Mouse (Mus musculus) gastrocnemius, adult 18-20 months (tissue): Measurements from ENCODE around the gene Ptpn18. TPM values are rescaled to one million over a fixed set of nuclear protein-coding genes. Genes with fewer than 3 reads are reported as not detected.

ENCODE experiments used
- DNase-seq: peaks from one replicate; pipeline ENCODE4 v3.0.0; 2021; ENCODE audit warnings: low spot score
- total RNA-seq, 2 experiments: library from RNA; stranded (reverse); gene quantifications; 2 replicates each; pipeline ENCODE4 v1.2.3; 2021

The Ptpn18 gene
- total RNA-seq, 2 experiments from 2014 or later, result 1.4 to 1.9 TPM

- DNase-seq, result no peak
These were observed 4.8 kb downstream of the Ptpn18 start for GRCm38 (mm10) chr1:34464310-34464817.

DNA sequence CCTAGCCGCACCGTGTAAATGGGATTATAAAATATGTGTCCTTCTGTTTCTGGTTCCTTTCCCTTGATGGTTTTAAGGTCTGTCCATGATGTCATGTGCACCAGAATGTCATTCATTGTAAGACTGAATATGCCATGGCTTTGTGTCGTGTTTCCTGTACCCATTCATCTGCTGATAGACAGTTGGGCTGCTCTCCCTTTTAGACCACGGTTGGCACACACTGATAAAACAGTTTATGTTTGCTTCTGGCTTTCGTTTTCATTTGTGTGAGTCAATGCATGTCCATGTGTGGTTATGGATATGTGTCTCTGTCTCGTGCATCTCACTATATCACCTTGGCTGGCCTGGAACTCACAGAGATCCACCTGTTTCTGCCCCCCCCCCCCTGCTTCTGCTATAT lies 5.9 kb downstream of the Ptpn18 start:
- DNase-seq, result no peak

GRCm38 (mm10) chr1:34468051-34468450 lies 8.5 kb downstream of the Ptpn18 start:
- no peak for DNase-seq

- no peak for DNase-seq
These were observed 8.9 kb downstream of the Ptpn18 start for GRCm38 (mm10) chr1:34468500-34468899.

DNA sequence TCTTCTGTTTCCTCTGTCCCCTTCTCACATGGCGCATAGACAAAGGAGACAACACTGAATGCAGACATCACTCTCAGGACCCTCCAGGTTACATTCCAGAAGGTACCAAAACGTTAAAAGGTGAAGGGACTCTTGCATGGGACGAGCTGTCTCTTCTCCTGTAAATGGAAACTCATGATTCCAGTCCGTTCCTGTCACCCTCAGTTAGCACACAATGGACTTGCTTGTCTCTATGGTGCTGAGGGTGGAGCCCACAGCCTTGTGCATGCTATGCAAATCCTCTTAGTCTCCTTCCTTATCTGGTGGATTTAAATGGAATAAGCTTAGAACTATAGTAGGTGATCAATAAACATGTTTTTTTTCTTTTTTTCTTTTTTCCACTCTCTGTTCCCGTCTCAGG lies 10.2 kb downstream of the Ptpn18 start:
- no peak for DNase-seq

DNA sequence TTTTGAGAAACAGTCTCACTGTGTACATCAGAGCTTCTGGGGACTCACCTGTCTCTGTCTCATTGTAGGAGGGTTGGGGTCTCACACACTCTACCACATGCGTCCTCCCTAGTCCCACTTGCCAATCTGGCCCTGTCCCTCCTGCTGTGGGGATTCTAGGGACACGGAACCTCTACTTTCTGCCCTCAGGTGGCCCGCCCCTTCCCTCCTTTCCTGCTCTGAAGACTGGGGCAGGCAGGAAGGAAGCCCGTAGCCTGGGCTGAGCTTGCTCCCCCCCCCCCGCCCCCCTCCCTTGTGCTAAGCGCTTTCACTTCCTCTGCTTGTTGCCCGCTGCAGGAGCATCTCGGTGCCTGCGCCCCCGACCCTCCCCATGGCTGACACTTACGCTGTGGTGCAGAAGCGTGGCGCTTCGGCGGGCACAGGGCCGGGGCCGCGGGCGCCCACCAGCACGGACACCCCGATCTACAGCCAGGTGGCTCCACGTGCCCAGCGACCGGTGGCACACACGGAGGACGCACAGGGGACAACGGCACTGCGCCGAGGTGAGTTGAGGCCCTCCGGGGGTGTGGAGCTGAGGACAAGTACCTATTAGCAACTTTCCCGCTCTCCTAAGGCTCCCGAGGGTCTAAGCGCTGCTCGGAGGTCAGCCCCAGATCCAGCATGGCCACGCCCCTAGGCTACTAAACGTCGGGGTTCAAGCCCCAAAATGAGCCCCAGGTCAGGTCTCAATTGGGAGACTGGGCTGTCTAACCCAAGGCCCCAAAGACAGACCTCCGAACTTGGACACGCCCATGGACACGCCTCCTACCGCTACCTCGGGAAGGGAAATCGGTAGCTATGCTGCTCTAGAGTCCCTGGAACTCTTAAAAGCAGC lies 13.1 kb downstream of the Ptpn18 start:
- peak; percentile 11 for DNase-seq

DNA sequence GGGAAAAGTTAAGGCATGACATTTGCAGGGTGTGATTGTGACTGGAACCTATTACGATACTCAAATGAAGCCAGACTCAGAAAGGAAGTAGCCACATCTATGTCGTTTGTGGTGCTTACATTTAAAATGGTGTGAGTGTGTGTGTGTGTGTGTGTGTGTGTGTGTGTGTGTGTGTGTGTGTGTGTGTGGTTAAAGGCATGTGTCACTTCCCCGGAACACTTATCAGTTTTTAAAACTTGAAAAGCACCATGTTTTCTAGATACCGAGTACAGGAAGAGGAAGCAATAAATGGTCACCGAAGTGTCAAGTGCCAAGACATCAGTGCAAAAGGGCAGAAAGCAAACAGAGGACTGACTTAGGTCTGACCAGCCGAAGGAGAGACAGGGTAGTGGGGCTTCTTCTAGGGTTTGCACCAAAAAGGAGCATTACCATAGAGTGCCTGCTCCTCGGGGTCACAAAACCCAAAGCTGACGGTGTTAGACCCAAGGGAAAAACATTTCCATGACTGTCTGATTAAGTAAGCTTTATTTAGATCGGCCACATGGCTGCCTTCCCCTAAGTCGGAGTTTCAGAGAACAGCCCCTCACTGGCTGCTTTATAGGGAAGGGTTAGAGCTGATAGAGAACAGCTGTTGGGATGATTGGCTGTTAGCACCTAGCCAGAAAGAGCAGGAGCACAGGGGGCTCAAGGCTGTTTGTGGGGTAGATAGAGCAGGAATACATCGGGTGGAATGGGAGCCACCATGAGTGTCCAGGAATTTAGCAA lies 19.5 kb downstream of the Ptpn18 start:
- DNase-seq, result no peak

DNA sequence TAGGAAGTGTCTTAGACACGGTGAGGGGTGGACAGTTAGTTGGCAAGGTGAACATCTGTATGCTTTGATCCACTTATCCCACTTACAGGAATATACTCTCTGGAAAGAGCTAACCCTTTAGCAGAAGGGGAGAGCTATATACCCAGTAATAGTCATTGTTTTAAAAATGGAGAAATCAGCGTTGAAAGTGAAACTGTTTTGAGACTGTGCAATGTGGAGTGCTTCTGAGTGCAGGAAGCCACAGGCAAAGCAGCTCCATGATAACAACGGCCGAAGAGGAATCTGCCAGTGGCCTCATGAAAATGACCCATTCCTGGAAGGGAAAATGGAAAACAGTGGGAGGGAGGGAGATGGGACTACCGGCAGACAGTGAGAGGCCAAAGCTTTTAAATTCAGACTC lies 21.2 kb downstream of the Ptpn18 start:
- DNase-seq, result no peak

DNA sequence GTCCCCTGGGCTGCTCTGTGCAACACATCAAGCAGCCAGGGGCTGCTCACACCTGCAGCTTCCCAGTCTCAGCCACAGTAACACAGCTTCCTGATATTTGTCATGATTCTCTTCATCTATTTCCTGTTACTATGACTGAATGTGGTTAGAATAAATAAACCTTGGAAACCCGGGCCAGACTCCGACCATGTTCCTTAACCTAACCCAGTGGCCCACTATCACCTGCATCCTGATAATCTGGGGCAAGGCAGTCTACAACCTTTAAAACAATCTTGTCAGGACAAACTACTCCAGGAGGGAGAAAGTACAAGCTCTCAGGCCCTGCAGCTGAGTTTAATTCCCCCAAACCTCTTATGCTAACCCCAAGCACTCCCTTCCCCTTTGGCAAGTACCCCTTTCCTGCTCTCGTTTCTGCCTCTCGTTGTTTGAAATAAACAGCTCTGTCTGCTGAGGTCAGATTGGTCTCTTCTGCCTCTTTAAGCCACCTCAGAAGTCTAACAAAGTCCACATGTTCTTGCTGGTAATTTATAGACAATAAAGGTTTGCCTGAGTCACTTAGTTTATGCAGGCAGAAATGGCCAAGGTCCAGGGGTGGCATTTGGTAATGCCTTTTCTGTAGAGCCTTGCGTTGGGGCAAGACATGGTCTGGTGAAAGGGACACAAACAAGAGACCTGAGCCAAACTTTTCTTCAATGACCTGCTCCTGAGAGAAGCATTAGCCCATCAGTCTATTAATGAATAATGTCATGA lies 22.5 kb downstream of the Ptpn18 start:
- no peak for DNase-seq

GRCm38 (mm10) chr1:34484470-34484869 lies 24.9 kb downstream of the Ptpn18 start:
- DNase-seq, result no peak

- peak; percentile 9 for DNase-seq
These were observed 26.1 kb downstream of the Ptpn18 start for GRCm38 (mm10) chr1:34485461-34486188.

GRCm38 (mm10) chr1:34487383-34487782 lies 27.8 kb downstream of the Ptpn18 start:
- DNase-seq, result no peak

DNA sequence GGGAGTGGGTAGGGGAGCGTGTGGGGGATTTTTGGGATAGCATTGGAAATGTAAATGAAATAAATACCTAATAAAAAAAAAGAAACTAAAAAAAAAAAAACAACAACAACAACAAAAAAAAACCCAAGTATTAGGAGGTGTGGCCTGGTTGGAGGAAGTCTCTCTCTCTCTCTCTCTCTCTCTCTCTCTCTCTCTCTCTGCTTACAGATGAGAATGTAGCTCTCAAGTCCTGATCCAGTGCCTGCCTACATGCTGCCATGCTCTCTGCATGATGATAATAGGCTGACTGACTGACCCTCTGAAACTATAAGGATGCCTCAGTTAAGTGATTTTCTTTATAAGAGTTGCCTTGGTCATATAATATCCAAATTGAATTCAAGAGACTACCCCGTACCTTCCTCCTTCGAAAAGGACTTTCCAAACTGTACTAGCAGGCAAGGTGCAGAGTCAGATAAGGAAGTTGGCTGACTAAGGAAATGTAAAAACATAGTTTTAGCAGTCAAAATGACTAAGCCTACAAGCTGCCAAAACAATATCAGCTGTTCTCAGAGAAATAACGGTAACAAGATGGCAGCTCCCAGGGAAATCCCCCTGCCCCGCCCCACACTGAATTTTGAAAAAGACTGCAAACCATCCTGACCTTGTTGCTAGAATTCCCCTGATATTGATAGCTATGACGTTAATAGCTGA lies 30.4 kb downstream of the Ptpn18 start:
- DNase-seq, result no peak

GRCm38 (mm10) chr1:34491480-34491879 lies 31.9 kb downstream of the Ptpn18 start:
- no peak for DNase-seq

- DNase-seq, result no peak
These were observed 43.4 kb downstream of the Ptpn18 start for GRCm38 (mm10) chr1:34502991-34503390.

- DNase-seq, result no peak
These were observed 45.7 kb downstream of the Ptpn18 start for GRCm38 (mm10) chr1:34505307-34505706.

- no peak for DNase-seq
These were observed 46.5 kb downstream of the Ptpn18 start for GRCm38 (mm10) chr1:34505970-34506551.

DNA sequence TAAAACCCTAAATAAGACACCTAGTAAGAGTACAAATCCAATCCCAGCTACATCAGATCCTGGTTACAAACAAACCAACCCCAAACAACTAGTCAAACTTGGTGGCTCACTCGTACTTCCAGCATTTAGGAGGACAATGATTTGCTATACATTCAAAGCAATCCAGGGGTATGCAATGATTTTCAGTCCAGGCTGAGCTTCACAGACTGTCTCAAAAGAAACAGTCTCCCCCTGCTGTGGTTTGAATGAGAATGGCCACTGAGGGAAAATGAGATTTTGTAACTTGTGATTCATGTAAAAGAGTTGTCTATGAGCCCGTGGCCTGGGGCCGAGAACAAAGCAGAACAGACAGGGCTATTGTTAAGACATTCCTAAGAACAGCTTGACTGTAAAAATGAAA lies 48.4 kb downstream of the Ptpn18 start:
- no peak for DNase-seq

DNA sequence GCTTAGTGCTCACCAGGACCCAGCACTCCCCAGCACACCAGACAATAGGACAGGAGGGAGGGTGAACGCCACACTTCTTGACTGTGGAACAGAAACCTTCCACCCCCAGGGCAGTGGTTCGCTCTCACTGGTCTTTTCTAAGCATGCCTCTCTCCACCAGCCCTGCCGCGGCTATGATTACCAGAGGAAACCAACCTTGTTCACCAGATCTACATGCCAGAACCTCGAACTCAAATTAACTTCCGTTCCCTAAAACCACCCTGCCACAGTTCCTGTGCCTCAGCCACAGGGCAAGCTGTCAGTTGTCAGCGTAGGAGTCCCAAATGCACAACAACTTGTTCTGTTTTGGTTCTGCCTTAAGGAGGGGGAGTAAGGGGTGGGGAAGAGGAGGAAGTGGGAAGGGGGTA lies 51.0 kb downstream of the Ptpn18 start:
- DNase-seq, result no peak

DNA sequence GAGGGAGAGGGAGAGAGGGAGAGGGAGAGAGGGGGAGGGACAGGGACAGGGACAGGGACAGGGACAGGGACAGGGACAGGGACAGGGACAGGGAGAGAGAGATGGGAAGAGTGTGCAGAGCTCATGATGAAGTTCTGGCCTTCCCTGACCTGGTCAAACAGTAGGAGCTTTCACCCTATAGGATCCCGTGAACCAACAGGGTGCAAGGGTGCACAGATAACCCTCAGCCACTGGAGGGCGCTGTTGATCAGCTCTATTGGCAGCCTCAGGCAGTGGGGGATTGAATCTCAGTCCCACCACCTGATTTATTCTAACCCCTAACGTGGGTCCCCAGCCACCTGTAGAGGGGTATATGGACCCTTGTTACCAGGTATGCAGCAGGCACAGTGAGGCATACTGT lies 51.5 kb downstream of the Ptpn18 start:
- DNase-seq, result peak; percentile 4
